Mouse (Mus musculus) forebrain, postnatal 0 days (tissue): ENCODE measurements around the gene Il21. TPM values are rescaled to one million over a fixed set of nuclear protein-coding genes. Genes with fewer than 3 reads are reported as not detected.

Source experiments
- ATAC-seq: fragments of 200-750 bp; cut with Nextera tagmentation; 2 replicates; pipeline ENCODE4 v1.8.0; 2017; ENCODE audit warnings: mild to moderate bottlenecking, moderate library complexity
- DNase-seq: peaks from one replicate; pipeline ENCODE4 v3.0.0-alpha.2; 2015
- H3K27ac ChIP-seq: fragments of 300-500 bp; sonication (generic); 2 replicates; pipeline ENCODE4 v1.5.1; 2014; ENCODE audit warnings: low read depth, mild to moderate bottlenecking, antibody characterized with exemption, low read length, moderate library complexity, mixed read lengths
- H3K27me3 ChIP-seq: fragments of 300-500 bp; sonication (generic); 2 replicates; pipeline ENCODE4 v1.6.1; 2014; ENCODE audit warnings: mild to moderate bottlenecking, low read length, mixed read lengths; ENCODE audit not compliant: insufficient read depth
- H3K36me3 ChIP-seq: fragments of 300-500 bp; sonication (generic); 2 replicates; pipeline ENCODE4 v1.6.1; 2014; ENCODE audit warnings: mild to moderate bottlenecking, moderate library complexity; ENCODE audit not compliant: insufficient read depth
- H3K4me1 ChIP-seq: fragments of 300-500 bp; sonication (generic); 2 replicates; pipeline ENCODE4 v1.6.1; 2014; ENCODE audit warnings: antibody characterized with exemption; ENCODE audit not compliant: insufficient read depth
- H3K4me2 ChIP-seq: fragments of 300-500 bp; sonication (generic); 2 replicates; pipeline ENCODE4 v1.6.1; 2014; ENCODE audit warnings: low read depth, mild to moderate bottlenecking, moderate library complexity
- H3K4me3 ChIP-seq: fragments of 300-500 bp; sonication (generic); 2 replicates; pipeline ENCODE4 v1.5.1; 2014; ENCODE audit warnings: low read depth, low read length, mixed read lengths
- H3K9ac ChIP-seq: fragments of 300-500 bp; sonication (generic); 2 replicates; pipeline ENCODE4 v1.6.1; 2014; ENCODE audit warnings: mild to moderate bottlenecking
- H3K9me3 ChIP-seq: fragments of 300-500 bp; sonication (generic); 2 replicates; pipeline ENCODE4 v1.6.1; 2016; ENCODE audit warnings: low read length
- CTCF ChIP-seq: sonication (generic); IDR thresholded peaks from 2 replicates; pipeline ENCODE4 v1.5.1; 2016; ENCODE audit warnings: antibody characterized with exemption, control low read depth, low read depth
- WGBS: fragments of 180-500 bp; shearing (Covaris S2); extraction: QIAGEN DNeasy Blood & Tissue Kit; methylation state at CpG from one replicate; pipeline ENCODE4 v1.1.7; 2014; 5-methylcytosine and 5-hydroxymethylcytosine counted together
- polyA plus RNA-seq: library from polyadenylated mRNA; unstranded; fragments of >200 nt; fragmentation: Nextera tagmentation; extraction: Ambion mirVana; gene quantifications from 2 replicates; pipeline ENCODE4 v1.2.1, GENCODE M21; 2015
- total RNA-seq: library from RNA; depleted of rRNA; stranded (reverse); fragments of >200 nt; gene quantifications from 2 replicates; pipeline ENCODE4 v1.2.3, GENCODE M21; 2014

Gene Il21
- total and polyA plus RNA-seq, 2 experiments from 2014 or later = 0.14 TPM; not detected in 1

DNA sequence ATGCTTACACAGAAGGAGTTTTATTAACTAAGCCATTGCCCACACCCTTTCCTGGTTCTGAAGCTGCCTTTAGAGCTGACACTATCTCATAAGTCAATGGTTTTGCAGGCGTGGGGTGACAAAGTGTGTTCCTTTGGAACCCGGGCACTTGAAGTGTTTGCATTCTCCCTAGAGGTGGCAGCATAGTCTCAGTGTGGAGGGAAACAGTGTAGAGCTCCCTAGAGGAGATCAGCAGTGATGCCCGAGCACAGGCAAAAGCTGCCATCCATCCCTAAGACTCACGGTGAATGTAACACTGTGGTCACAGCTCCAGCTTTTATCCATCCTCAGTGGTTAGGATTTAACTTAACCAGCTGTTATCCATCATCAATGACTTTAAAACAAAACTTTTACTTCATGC is 13.4 kb downstream of the Il21 start:
- no peak overlapping the region for H3K9ac ChIP-seq
- no peak overlapping the region for H3K4me3 ChIP-seq
- H3K4me1 ChIP-seq = no peaks in the 10 kb centered on the region
- H3K27ac ChIP-seq = no peak overlapping the region
- DNase-seq = peak; percentile 69
- no peaks in the 10 kb centered on the region for H3K36me3 ChIP-seq
- WGBS = 34% methylated on average over 4 of the region's 4 CpGs
- no peak overlapping the region for H3K4me2 ChIP-seq
- H3K9me3 ChIP-seq = no peaks in the 10 kb centered on the region
- H3K27me3 ChIP-seq = no peaks in the 10 kb centered on the region
- ATAC-seq = peak; percentile 92
- peak; percentile 86 for TF ChIP-seq CTCF

DNA sequence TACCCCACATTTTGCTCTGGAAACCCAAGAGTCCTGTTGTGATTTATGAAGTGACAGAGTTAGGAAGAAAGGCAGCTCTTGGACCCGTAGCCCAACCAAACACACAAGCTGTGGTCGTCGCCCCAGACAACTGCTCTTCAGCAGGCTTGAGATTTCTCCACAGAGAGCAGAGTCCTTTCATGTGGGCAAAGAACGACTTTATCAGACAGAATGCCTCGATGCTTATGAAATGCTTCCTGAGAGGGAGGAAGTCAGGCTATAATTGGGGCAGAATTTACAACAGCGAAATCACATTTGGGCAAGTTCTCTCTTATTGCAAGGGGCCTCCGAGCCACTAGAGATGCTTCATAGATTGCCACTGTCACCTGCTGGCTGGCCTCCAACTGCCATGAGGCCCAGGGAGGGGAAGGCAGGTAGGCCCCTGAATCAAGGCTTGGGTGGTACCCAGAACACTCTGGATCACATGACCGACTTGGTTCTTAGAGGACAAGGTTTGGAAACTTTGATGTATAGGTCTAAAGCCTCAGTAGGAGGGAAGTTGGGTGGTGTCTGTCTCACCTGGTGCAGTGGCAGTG is 27.1 kb downstream of the Il21 start:
- WGBS = 82% methylated on average over 8 of the region's 8 CpGs
- H3K4me3 ChIP-seq = no peak overlapping the region
- H3K9me3 ChIP-seq = no peaks in the 10 kb centered on the region
- no peak overlapping the region for H3K27ac ChIP-seq
- no peak for ATAC-seq
- DNase-seq = no peak
- no peaks in the 10 kb centered on the region for H3K36me3 ChIP-seq
- no peaks in the 10 kb centered on the region for H3K4me1 ChIP-seq
- H3K4me2 ChIP-seq = no peak overlapping the region
- H3K27me3 ChIP-seq = no peaks in the 10 kb centered on the region
- no peak overlapping the region for H3K9ac ChIP-seq
- no peak for TF ChIP-seq CTCF

DNA sequence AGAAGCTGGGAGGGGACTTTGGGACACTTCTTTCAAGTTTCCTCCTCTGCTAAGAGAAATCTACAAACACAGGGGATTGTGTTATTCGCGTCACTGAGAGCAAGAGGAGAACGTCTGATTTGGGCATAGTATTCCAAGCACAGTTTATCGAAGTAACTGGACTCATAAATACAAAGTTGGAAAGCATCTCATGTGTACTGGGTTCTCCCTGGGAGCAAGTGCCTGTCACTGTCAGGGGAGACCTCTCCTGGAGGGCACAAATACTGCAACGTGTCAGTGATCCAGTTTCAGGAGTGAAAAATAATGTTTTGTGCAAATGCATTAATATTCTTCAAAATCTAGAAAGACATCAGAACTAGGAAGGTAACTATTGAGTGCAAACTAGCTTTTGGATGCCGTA is 27.9 kb downstream of the Il21 start:
- H3K4me1 ChIP-seq = no peaks in the 10 kb centered on the region
- ATAC-seq (peak; percentile 53), DNase-seq (peak; percentile 38)
- H3K36me3 ChIP-seq = no peaks in the 10 kb centered on the region
- no peaks in the 10 kb centered on the region for H3K9me3 ChIP-seq
- H3K27ac ChIP-seq = no peak overlapping the region
- WGBS = 18% methylated on average over 6 of the region's 6 CpGs
- peak overlapping the region; percentile 93 for H3K4me2 ChIP-seq
- no peaks in the 10 kb centered on the region for H3K27me3 ChIP-seq
- peak; percentile 62 for TF ChIP-seq CTCF
- peak overlapping the region; percentile 47 for H3K4me3 ChIP-seq
- peak overlapping the region; percentile 56; the same call in 1 of the 2 replicates for H3K9ac ChIP-seq

DNA sequence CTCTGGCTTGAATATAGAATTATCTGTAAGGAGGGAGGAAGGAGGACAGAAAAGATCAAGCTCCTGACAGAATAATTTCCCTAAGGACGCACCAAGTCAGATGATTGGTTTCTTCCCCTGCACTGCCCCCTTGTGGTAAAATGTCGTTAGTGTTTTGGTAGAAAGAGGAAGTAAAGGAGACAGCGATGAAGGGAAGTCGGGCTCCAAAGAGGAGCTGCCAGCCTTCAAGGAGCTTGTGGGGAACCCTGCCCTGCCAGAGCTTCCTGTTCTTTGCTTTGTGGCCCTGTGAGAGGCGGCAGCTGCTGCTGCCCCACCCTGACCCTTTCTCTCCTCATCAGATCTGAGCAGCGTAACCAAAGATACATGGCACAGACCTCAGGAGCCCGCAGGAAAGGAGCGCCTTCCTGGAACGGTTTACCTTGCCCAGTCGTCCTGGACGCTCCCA is 28.4 kb downstream of the Il21 start:
- H3K4me2 ChIP-seq = peak overlapping the region; percentile 93
- H3K9me3 ChIP-seq = no peaks in the 10 kb centered on the region
- ATAC-seq = peak; percentile 92
- TF ChIP-seq CTCF = peak; percentile 93
- peak overlapping the region; percentile 56 for H3K9ac ChIP-seq
- DNase-seq = peak; percentile 93
- H3K27ac ChIP-seq = no peak overlapping the region
- 2% methylated on average over 11 of the region's 11 CpGs for WGBS
- H3K4me3 ChIP-seq = peak overlapping the region; percentile 47
- no peaks in the 10 kb centered on the region for H3K27me3 ChIP-seq
- H3K4me1 ChIP-seq = no peaks in the 10 kb centered on the region
- H3K36me3 ChIP-seq = no peaks in the 10 kb centered on the region

DNA sequence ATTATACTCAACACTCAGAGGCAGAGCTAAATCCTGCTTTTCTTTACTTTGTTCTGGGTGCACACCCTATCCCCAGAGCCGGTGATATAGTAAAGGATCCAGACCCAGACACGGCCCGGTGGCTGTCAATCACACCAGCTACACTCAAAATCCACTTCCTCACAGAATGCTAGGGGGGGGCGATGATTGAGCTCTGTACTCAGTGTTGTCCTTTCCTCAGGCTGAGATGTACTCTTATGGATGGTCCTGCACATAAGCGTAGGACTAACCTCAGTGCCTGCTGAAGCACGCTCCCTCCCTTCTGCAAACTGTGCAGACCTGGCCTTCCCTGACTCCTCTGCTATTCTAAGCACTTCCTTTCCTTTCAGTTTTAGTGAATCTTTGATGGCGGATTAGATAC is 29.6 kb downstream of the Il21 start:
- H3K9ac ChIP-seq = no peak overlapping the region

DNA sequence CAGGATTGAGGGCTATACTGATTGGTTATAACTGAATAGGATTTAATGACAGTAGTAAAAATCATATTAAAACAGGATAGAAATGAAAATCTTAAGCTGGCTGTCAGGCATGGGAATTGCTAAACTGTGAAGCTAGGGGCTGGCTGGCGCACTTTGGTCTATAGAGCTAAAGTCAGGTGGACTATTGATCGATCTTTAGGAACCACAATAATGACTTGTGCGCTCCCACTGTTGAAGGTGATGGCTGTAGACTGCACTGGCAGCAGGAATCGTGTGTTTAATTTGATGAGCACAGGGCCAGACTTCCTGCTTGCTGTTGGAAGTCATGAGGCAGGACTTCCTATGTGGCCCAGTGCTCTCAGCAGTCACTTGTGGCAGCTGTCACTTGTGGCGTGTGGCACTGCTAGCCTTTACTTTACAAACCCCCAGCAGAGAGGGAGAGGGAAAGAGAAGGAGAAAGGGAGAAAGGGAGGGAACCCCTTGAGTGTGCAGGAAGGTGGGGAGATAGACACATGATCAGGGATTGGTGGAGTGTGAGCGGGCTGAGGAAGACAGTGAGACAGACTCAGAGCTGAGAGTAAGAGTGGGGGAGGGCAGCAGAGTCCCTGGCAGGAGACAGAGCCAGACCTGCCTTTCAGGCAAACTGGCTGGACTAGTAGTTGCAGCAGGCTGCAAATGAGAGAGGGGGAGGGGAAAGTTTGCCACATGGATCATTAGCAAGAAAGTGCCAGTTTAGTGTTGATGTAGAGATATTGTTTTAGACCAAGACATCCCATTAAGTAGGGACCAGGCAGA is 31.1 kb downstream of the Il21 start:
- Histone ChIP-seq H3K4me3 (no peak overlapping the region), H3K27me3 (no peaks in the 10 kb centered on the region), H3K9ac (no peak overlapping the region), H3K36me3 (no peaks in the 10 kb centered on the region), H3K27ac (no peak overlapping the region), H3K4me1 (no peaks in the 10 kb centered on the region), H3K4me2 (no peak overlapping the region), H3K9me3 (no peaks in the 10 kb centered on the region)
- ATAC-seq = no peak
- no peak for DNase-seq
- TF ChIP-seq CTCF = no peak
- WGBS = 51% methylated on average over 6 of the region's 6 CpGs

More for the DNA sequence above, 29.6 kb downstream of the Il21 start:
- ATAC-seq (no peak), DNase-seq (no peak)
- WGBS = 56% methylated on average over 7 of the region's 7 CpGs
- Histone ChIP-seq H3K27ac (no peak overlapping the region), H3K9me3 (no peaks in the 10 kb centered on the region), H3K36me3 (no peaks in the 10 kb centered on the region), H3K4me2 (no peak overlapping the region), H3K27me3 (no peaks in the 10 kb centered on the region), H3K4me3 (no peak overlapping the region), H3K4me1 (no peaks in the 10 kb centered on the region)
- no peak for TF ChIP-seq CTCF

DNA sequence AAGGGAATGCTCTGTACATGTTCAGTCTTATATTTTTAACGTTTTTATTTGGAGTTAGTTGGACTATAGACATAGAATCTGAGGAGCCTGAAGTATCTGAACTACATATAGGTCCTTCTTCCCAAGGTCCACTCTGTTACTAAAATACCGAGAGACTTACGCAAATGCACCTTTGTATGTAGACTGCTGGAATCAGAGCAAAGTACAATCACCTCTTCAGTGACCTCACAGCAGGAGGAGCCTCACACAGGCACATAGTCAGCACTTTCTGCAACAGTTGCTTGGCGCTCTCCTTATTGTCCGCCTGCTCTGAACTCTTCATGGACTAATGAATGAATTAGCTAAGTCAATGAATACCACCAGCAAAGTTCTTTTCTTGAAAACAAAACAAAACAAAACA is 34.1 kb downstream of the Il21 start:
- no peaks in the 10 kb centered on the region for H3K9me3 ChIP-seq
- H3K27me3 ChIP-seq = no peaks in the 10 kb centered on the region
- no peak for DNase-seq
- no peak for TF ChIP-seq CTCF
- no peak overlapping the region for H3K27ac ChIP-seq
- no peaks in the 10 kb centered on the region for H3K36me3 ChIP-seq
- H3K4me3 ChIP-seq = no peak overlapping the region
- no peak for ATAC-seq
- H3K4me1 ChIP-seq = no peaks in the 10 kb centered on the region
- no peak overlapping the region for H3K4me2 ChIP-seq
- H3K9ac ChIP-seq = no peak overlapping the region
- WGBS = 71% methylated on average over 5 of the region's 5 CpGs
